Mouse (Mus musculus): ENCODE data around the gene Nr4a1.

Gene Nr4a1

GRCm38 (mm10) chr15:101256463-101257206, 2.6 kb downstream of the Nr4a1 start:
- DNase-seq, result no peak

- DNase-seq, result no peak
Measured at GRCm38 (mm10) chr15:101258420-101258819, 4.4 kb downstream of the Nr4a1 start.

- DNase-seq, result no peak
Measured at GRCm38 (mm10) chr15:101259922-101260321, 5.9 kb downstream of the Nr4a1 start.

GRCm38 (mm10) chr15:101260387-101260786, 6.3 kb downstream of the Nr4a1 start:
- no peak for DNase-seq

- DNase-seq, result no peak
Measured at GRCm38 (mm10) chr15:101260874-101261622, 7.0 kb downstream of the Nr4a1 start.

GRCm38 (mm10) chr15:101262502-101262901, 8.4 kb downstream of the Nr4a1 start:
- DNase-seq, result no peak

- peak; percentile 86 for DNase-seq
Measured at GRCm38 (mm10) chr15:101266132-101266963, 12.3 kb downstream of the Nr4a1 start.

GRCm38 (mm10) chr15:101267053-101268032, 13.3 kb downstream of the Nr4a1 start:
- DNase-seq, result no peak

GRCm38 (mm10) chr15:101270101-101270820, 16.2 kb downstream of the Nr4a1 start:
- DNase-seq, result no peak

GRCm38 (mm10) chr15:101271107-101271506, 17.0 kb downstream of the Nr4a1 start:
- DNase-seq, result no peak

- DNase-seq, result no peak
Measured at GRCm38 (mm10) chr15:101271513-101271912, 17.4 kb downstream of the Nr4a1 start.

GRCm38 (mm10) chr15:101274380-101274779, 20.3 kb downstream of the Nr4a1 start:
- DNase-seq, result no peak

GRCm38 (mm10) chr15:101277351-101277899, 23.4 kb downstream of the Nr4a1 start:
- no peak for DNase-seq

- no peak for DNase-seq
Measured at GRCm38 (mm10) chr15:101278589-101278988, 24.5 kb downstream of the Nr4a1 start.

GRCm38 (mm10) chr15:101279430-101279999, 25.4 kb downstream of the Nr4a1 start:
- no peak for DNase-seq

- no peak for DNase-seq
Measured at GRCm38 (mm10) chr15:101282471-101282870, 28.4 kb downstream of the Nr4a1 start.

GRCm38 (mm10) chr15:101283183-101283910, 29.3 kb downstream of the Nr4a1 start:
- peak; percentile 65 for DNase-seq

- peak; percentile 92 for DNase-seq
Measured at GRCm38 (mm10) chr15:101283911-101284750, 30.1 kb downstream of the Nr4a1 start, which contains the start of gene Atg101. Gene Atg101 (plus strand): TSS chr15:101284272.
